Mouse (Mus musculus): ENCODE data around the gene Ldb3. TPM values are rescaled to one million over a fixed set of nuclear protein-coding genes. Genes with fewer than 3 reads are reported as not detected.

Ldb3 gene
- polyA plus RNA-seq (2015; fragmentation: Nextera tagmentation; extraction: Ambion mirVana): 0.71 and 0.99 TPM in 2 replicates

- Histone ChIP-seq H3K27ac (ENCODE audit: low read length) (no peak within 1 kb of the TSS), H3K9me3 (replicated peaks; ENCODE audit: control insufficient read depth, low read length, poor library complexity, severe bottlenecking) (no peaks in the 10 kb centered on the region), H3K27me3 (ENCODE audit: control insufficient read depth, insufficient read depth, low read depth, low read length) (no peaks in the 10 kb centered on the region), H3K4me3 (ENCODE audit: low read depth, low read length) (no peak within 1 kb of the TSS), H3K4me2 (ENCODE audit: low read length) (no peak within 1 kb of the TSS), H3K4me1 (ENCODE audit: control insufficient read depth, insufficient read depth, low read length) (no peaks in the 10 kb centered on the region), H3K36me3 (ENCODE audit: control insufficient read depth, insufficient read depth, low read length) (no peaks in the 10 kb centered on the region), H3K9ac (ENCODE audit: low read depth, low read length) (no peak within 1 kb of the TSS)
- WGBS: 80% methylated on average over 8 of the region's 8 CpGs
- no peak for ATAC-seq
These were observed at the start of gene Ldb3 for GRCm38 (mm10) chr14:34588498-34588897. Gene Ldb3, minus strand, starts transcription at chr14:34588682.

GRCm38 (mm10) chr14:34635721-34636120 lies 47.2 kb upstream of the Ldb3 start:
- Histone ChIP-seq H3K9me3 (replicated peaks; ENCODE audit: control insufficient read depth, low read length, poor library complexity, severe bottlenecking) (no peaks in the 10 kb centered on the region), H3K4me1 (ENCODE audit: control insufficient read depth, insufficient read depth, low read length) (no peaks in the 10 kb centered on the region), H3K4me3 (ENCODE audit: low read depth, low read length) (no peak overlapping the region), H3K4me2 (ENCODE audit: low read length) (no peak overlapping the region), H3K36me3 (ENCODE audit: control insufficient read depth, insufficient read depth, low read length) (no peaks in the 10 kb centered on the region), H3K27me3 (ENCODE audit: control insufficient read depth, insufficient read depth, low read depth, low read length) (no peaks in the 10 kb centered on the region), H3K27ac (ENCODE audit: low read length) (no peak overlapping the region), H3K9ac (ENCODE audit: low read depth, low read length) (no peak overlapping the region)
- no peak for ATAC-seq
- 92% methylated on average over 6 of the region's 6 CpGs for WGBS

- no peak for ATAC-seq
These were observed 46.7 kb upstream of the Ldb3 start for GRCm38 (mm10) chr14:34635192-34635591.

GRCm38 (mm10) chr14:34632722-34633448 lies 44.4 kb upstream of the Ldb3 start:
- Histone ChIP-seq H3K27me3 (ENCODE audit: control insufficient read depth, insufficient read depth, low read depth, low read length) (no peaks in the 10 kb centered on the region), H3K27ac (ENCODE audit: low read length) (no peak overlapping the region), H3K4me1 (ENCODE audit: control insufficient read depth, insufficient read depth, low read length) (no peaks in the 10 kb centered on the region), H3K36me3 (ENCODE audit: control insufficient read depth, insufficient read depth, low read length) (no peaks in the 10 kb centered on the region), H3K9ac (ENCODE audit: low read depth, low read length) (no peak overlapping the region), H3K4me2 (ENCODE audit: low read length) (no peak overlapping the region), H3K4me3 (ENCODE audit: low read depth, low read length) (no peak overlapping the region), H3K9me3 (replicated peaks; ENCODE audit: control insufficient read depth, low read length, poor library complexity, severe bottlenecking) (no peaks in the 10 kb centered on the region)
- ATAC-seq: no peak
- 79% methylated on average over 10 of the region's 10 CpGs for WGBS

More at GRCm38 (mm10) chr14:34635192-34635591, 46.7 kb upstream of the Ldb3 start:
- H3K4me1 ChIP-seq (ENCODE audit: control insufficient read depth, insufficient read depth, low read length): no peaks in the 10 kb centered on the region
- H3K27me3 ChIP-seq (ENCODE audit: control insufficient read depth, insufficient read depth, low read depth, low read length): no peaks in the 10 kb centered on the region
- no peak overlapping the region for H3K27ac ChIP-seq (ENCODE audit: low read length)
- no peak overlapping the region for H3K4me3 ChIP-seq (ENCODE audit: low read depth, low read length)
- H3K36me3 ChIP-seq (ENCODE audit: control insufficient read depth, insufficient read depth, low read length): no peaks in the 10 kb centered on the region
- no peak overlapping the region for H3K9ac ChIP-seq (ENCODE audit: low read depth, low read length)
- no peaks in the 10 kb centered on the region for H3K9me3 ChIP-seq (replicated peaks; ENCODE audit: control insufficient read depth, low read length, poor library complexity, severe bottlenecking)
- 57% methylated on average over 7 of the region's 7 CpGs for WGBS
- H3K4me2 ChIP-seq (ENCODE audit: low read length): no peak overlapping the region

DNA sequence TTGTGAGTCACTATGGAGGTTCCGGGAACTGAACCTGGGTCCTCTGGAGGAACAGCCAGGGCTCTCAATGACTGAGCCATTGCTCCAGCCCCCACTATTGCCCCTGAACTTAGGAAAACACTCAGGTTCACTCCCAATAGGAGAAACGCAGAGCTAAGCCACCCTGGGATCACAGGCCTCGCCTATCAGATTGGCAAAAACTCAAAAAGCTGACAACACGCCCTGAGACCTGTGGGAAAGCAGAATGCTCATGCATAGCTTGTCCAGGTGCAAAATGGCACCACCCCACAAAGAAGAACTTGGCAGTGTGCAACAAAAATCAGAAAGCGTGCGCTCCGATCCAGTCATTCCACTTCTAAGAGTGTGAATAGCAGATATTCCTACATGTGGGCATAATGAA lies 38.3 kb upstream of the Ldb3 start:
- H3K4me3 ChIP-seq (ENCODE audit: low read depth, low read length): no peak overlapping the region
- no peaks in the 10 kb centered on the region for H3K36me3 ChIP-seq (ENCODE audit: control insufficient read depth, insufficient read depth, low read length)
- H3K4me2 ChIP-seq (ENCODE audit: low read length): no peak overlapping the region
- H3K4me1 ChIP-seq (ENCODE audit: control insufficient read depth, insufficient read depth, low read length): no peaks in the 10 kb centered on the region
- no peaks in the 10 kb centered on the region for H3K9me3 ChIP-seq (replicated peaks; ENCODE audit: control insufficient read depth, low read length, poor library complexity, severe bottlenecking)
- no peak for ATAC-seq
- no peak overlapping the region for H3K9ac ChIP-seq (ENCODE audit: low read depth, low read length)
- no peak overlapping the region for H3K27ac ChIP-seq (ENCODE audit: low read length)
- 90% methylated on average over 7 of the region's 7 CpGs for WGBS
- H3K27me3 ChIP-seq (ENCODE audit: control insufficient read depth, insufficient read depth, low read depth, low read length): no peaks in the 10 kb centered on the region

- no peaks in the 10 kb centered on the region for H3K9me3 ChIP-seq (replicated peaks; ENCODE audit: control insufficient read depth, low read length, poor library complexity, severe bottlenecking)
- 86% methylated on average over 16 of the region's 16 CpGs for WGBS
- no peak for ATAC-seq
These were observed 35.2 kb upstream of the Ldb3 start for GRCm38 (mm10) chr14:34623531-34624210.

GRCm38 (mm10) chr14:34623074-34623473 lies 34.6 kb upstream of the Ldb3 start:
- H3K9ac ChIP-seq (ENCODE audit: low read depth, low read length): no peak overlapping the region
- WGBS: 91% methylated on average over 5 of the region's 5 CpGs
- no peak for ATAC-seq

More at GRCm38 (mm10) chr14:34623531-34624210, 35.2 kb upstream of the Ldb3 start:
- no peaks in the 10 kb centered on the region; the same call in 1 of the 2 replicates for H3K4me1 ChIP-seq (ENCODE audit: control insufficient read depth, insufficient read depth, low read length)
- no peak overlapping the region for H3K27ac ChIP-seq (ENCODE audit: low read length)
- H3K4me2 ChIP-seq (ENCODE audit: low read length): no peak overlapping the region
- no peak overlapping the region for H3K9ac ChIP-seq (ENCODE audit: low read depth, low read length)
- no peaks in the 10 kb centered on the region for H3K36me3 ChIP-seq (ENCODE audit: control insufficient read depth, insufficient read depth, low read length)
- H3K27me3 ChIP-seq (ENCODE audit: control insufficient read depth, insufficient read depth, low read depth, low read length): no peaks in the 10 kb centered on the region
- H3K4me3 ChIP-seq (ENCODE audit: low read depth, low read length): no peak overlapping the region

GRCm38 (mm10) chr14:34620611-34621376 lies 32.3 kb upstream of the Ldb3 start:
- Histone ChIP-seq H3K9ac (ENCODE audit: low read depth, low read length) (no peak overlapping the region), H3K4me2 (ENCODE audit: low read length) (no peak overlapping the region), H3K36me3 (ENCODE audit: control insufficient read depth, insufficient read depth, low read length) (no peaks in the 10 kb centered on the region), H3K4me3 (ENCODE audit: low read depth, low read length) (no peak overlapping the region), H3K27ac (ENCODE audit: low read length) (no peak overlapping the region), H3K27me3 (ENCODE audit: control insufficient read depth, insufficient read depth, low read depth, low read length) (peaks cover 6% of the 10 kb centered on the region; the same call in 1 of the 2 replicates), H3K9me3 (replicated peaks; ENCODE audit: control insufficient read depth, low read length, poor library complexity, severe bottlenecking) (no peaks in the 10 kb centered on the region), H3K4me1 (ENCODE audit: control insufficient read depth, insufficient read depth, low read length) (peaks cover 2% of the 10 kb centered on the region; the same call in 1 of the 2 replicates)
- 46% methylated on average over 10 of the region's 10 CpGs for WGBS
- ATAC-seq: no peak

More at GRCm38 (mm10) chr14:34623074-34623473, 34.6 kb upstream of the Ldb3 start:
- Histone ChIP-seq H3K4me2 (ENCODE audit: low read length) (no peak overlapping the region), H3K4me1 (ENCODE audit: control insufficient read depth, insufficient read depth, low read length) (no peaks in the 10 kb centered on the region; the same call in 1 of the 2 replicates), H3K36me3 (ENCODE audit: control insufficient read depth, insufficient read depth, low read length) (no peaks in the 10 kb centered on the region), H3K27me3 (ENCODE audit: control insufficient read depth, insufficient read depth, low read depth, low read length) (no peaks in the 10 kb centered on the region), H3K4me3 (ENCODE audit: low read depth, low read length) (no peak overlapping the region), H3K27ac (ENCODE audit: low read length) (no peak overlapping the region), H3K9me3 (replicated peaks; ENCODE audit: control insufficient read depth, low read length, poor library complexity, severe bottlenecking) (no peaks in the 10 kb centered on the region)

All from midbrain, embryonic 16.5 days (tissue).